In genomic region chr10:25432351-25432750, GRCm38 (mm10) we compare ENCODE assay signal across 8 mouse cellular contexts.
A peak's percentile ranks its signal among the peaks of the same experiment; 100 is the strongest.
DNase-seq lines count a peak whose midpoint lies in the region; ATAC-seq lines count a peak whose summit lies in the region.

No protein-coding gene starts in this region.

- H3K9ac ChIP-seq in hindbrain, embryonic 11.5 days (ENCODE audit: low read depth, low read length), result no peak overlapping the region
- no peak overlapping the region for H3K9ac ChIP-seq in kidney, embryonic 15.5 days
- no peak overlapping the region for H3K9ac ChIP-seq in hindbrain, embryonic 16.5 days (ENCODE audit: low read depth, low read length)
- H3K9ac ChIP-seq in midbrain, embryonic 14.5 days (replicated peaks; ENCODE audit: low read length), result no peak overlapping the region

- no peaks in the 10 kb centered on the region for H3K36me3 ChIP-seq in hindbrain, embryonic 10.5 days
- no peaks in the 10 kb centered on the region for H3K36me3 ChIP-seq in hindbrain, embryonic 11.5 days (ENCODE audit: control insufficient read depth, insufficient read depth, low read length)
- no peaks in the 10 kb centered on the region for H3K36me3 ChIP-seq in kidney, embryonic 15.5 days
- H3K36me3 ChIP-seq in hindbrain, embryonic 16.5 days (ENCODE audit: control insufficient read depth, insufficient read depth, low read length), result no peaks in the 10 kb centered on the region
- no peaks in the 10 kb centered on the region for H3K36me3 ChIP-seq in midbrain, embryonic 14.5 days (ENCODE audit: control insufficient read depth, insufficient read depth, low read length)

- H3K27ac ChIP-seq in hindbrain, embryonic 10.5 days, result 0 out of 2 replicates have a peak overlapping the region, but pooled peaks have one; percentile 31
- no peak overlapping the region for H3K27ac ChIP-seq in hindbrain, embryonic 11.5 days (ENCODE audit: low read depth, low read length)
- peak overlapping the region; percentile 45; the same call in 1 of the 2 replicates for H3K27ac ChIP-seq in kidney, embryonic 15.5 days
- H3K27ac ChIP-seq in hindbrain, embryonic 16.5 days (ENCODE audit: low read depth, low read length), result no peak overlapping the region; the same call in 1 of the 2 replicates
- H3K27ac ChIP-seq in midbrain, embryonic 14.5 days (replicated peaks; ENCODE audit: low read depth, low read length), result no peak overlapping the region

- peaks cover 39% of the 10 kb centered on the region for H3K4me1 ChIP-seq in hindbrain, embryonic 10.5 days (replicated peaks)
- no peaks in the 10 kb centered on the region for H3K4me1 ChIP-seq in hindbrain, embryonic 11.5 days (replicated peaks; ENCODE audit: control insufficient read depth, insufficient read depth, low read length)
- peaks cover 42% of the 10 kb centered on the region for H3K4me1 ChIP-seq in kidney, embryonic 15.5 days
- H3K4me1 ChIP-seq in hindbrain, embryonic 16.5 days (ENCODE audit: control insufficient read depth, insufficient read depth, low read depth, low read length), result no peaks in the 10 kb centered on the region
- no peaks in the 10 kb centered on the region for H3K4me1 ChIP-seq in midbrain, embryonic 14.5 days (ENCODE audit: control insufficient read depth, insufficient read depth, low read length)

- 54% methylated on average over 10 of the region's 10 CpGs for WGBS in hindbrain, embryonic 10.5 days
- 59% methylated on average over 10 of the region's 10 CpGs for WGBS in hindbrain, embryonic 11.5 days
- WGBS in kidney, embryonic 15.5 days, result 47% methylated on average over 10 of the region's 10 CpGs
- 63% methylated on average over 10 of the region's 10 CpGs for WGBS in hindbrain, embryonic 16.5 days
- WGBS in midbrain, embryonic 14.5 days, result 70% methylated on average over 10 of the region's 10 CpGs

- intact Hi-C loops in gastrocnemius, postnatal 36 days (cut with DNase I), result no loop called here

- H3K4me3 ChIP-seq in hindbrain, embryonic 10.5 days, result no peak overlapping the region
- H3K4me3 ChIP-seq in hindbrain, embryonic 11.5 days (ENCODE audit: low read depth, low read length), result no peak overlapping the region
- no peak overlapping the region for H3K4me3 ChIP-seq in kidney, embryonic 15.5 days (replicated peaks)
- H3K4me3 ChIP-seq in hindbrain, embryonic 16.5 days (ENCODE audit: low read length), result no peak overlapping the region
- H3K4me3 ChIP-seq in midbrain, embryonic 14.5 days (replicated peaks; ENCODE audit: low read depth, low read length), result no peak overlapping the region

- H3K9me3 ChIP-seq in hindbrain, embryonic 10.5 days, result no peaks in the 10 kb centered on the region
- no peaks in the 10 kb centered on the region for H3K9me3 ChIP-seq in hindbrain, embryonic 11.5 days (ENCODE audit: control insufficient read depth, low read length)
- no peaks in the 10 kb centered on the region for H3K9me3 ChIP-seq in kidney, embryonic 15.5 days (replicated peaks)
- H3K9me3 ChIP-seq in hindbrain, embryonic 16.5 days (ENCODE audit: control insufficient read depth, low read length), result no peaks in the 10 kb centered on the region
- no peaks in the 10 kb centered on the region for H3K9me3 ChIP-seq in midbrain, embryonic 14.5 days (ENCODE audit: control insufficient read depth, low read length)

- DNase-seq in hindbrain, embryonic 10.5 days (ENCODE audit: low spot score), result no peak
- DNase-seq in hindbrain, embryonic 11.5 days (ENCODE audit: low spot score), result no peak
- DNase-seq in gastrocnemius, postnatal 36 days, result peak; percentile 44 to 74
- peak; percentile 64 to 74 for DNase-seq in lung, postnatal 4 days
- no peak for DNase-seq in midbrain, embryonic 14.5 days
- DNase-seq in spleen, postnatal 14 days (ENCODE audit: low spot score in 2 of 2), result no peak

- no peak for ATAC-seq in hindbrain, embryonic 11.5 days (ENCODE audit: low FRiP score)
- ATAC-seq in kidney, embryonic 15.5 days (replicated peaks; ENCODE audit: low FRiP score), result no peak
- no peak for ATAC-seq in hindbrain, embryonic 16.5 days
- no peak for ATAC-seq in midbrain, embryonic 14.5 days (ENCODE audit: low FRiP score, low TSS enrichment)

- H3K27me3 ChIP-seq in hindbrain, embryonic 10.5 days (ENCODE audit: insufficient read depth, poor library complexity, severe bottlenecking), result no peaks in the 10 kb centered on the region
- no peaks in the 10 kb centered on the region for H3K27me3 ChIP-seq in hindbrain, embryonic 11.5 days (ENCODE audit: control insufficient read depth, insufficient read depth, low read length)
- no peaks in the 10 kb centered on the region for H3K27me3 ChIP-seq in kidney, embryonic 15.5 days
- H3K27me3 ChIP-seq in hindbrain, embryonic 16.5 days (replicated peaks; ENCODE audit: control insufficient read depth, insufficient read depth, low read length), result no peaks in the 10 kb centered on the region
- no peaks in the 10 kb centered on the region for H3K27me3 ChIP-seq in midbrain, embryonic 14.5 days (ENCODE audit: control insufficient read depth, insufficient read depth, low read length)

- H3K4me2 ChIP-seq in hindbrain, embryonic 11.5 days (replicated peaks; ENCODE audit: low read depth, low read length), result no peak overlapping the region
- 0 out of 2 replicates have a peak overlapping the region, but pooled peaks have one; percentile 12 for H3K4me2 ChIP-seq in kidney, embryonic 15.5 days
- no peak overlapping the region for H3K4me2 ChIP-seq in hindbrain, embryonic 16.5 days (ENCODE audit: low read length)
- no peak overlapping the region for H3K4me2 ChIP-seq in midbrain, embryonic 14.5 days (ENCODE audit: low read length)

Comparison
In these comparisons a context has a peak if more than half of its experiments do, and no peak if none do; other contexts are left out.
1. H3K27ac ChIP-seq: peak in hindbrain, embryonic 10.5 days (single experiment) and kidney, embryonic 15.5 days (single experiment); none in hindbrain, embryonic 11.5 days (single experiment), hindbrain, embryonic 16.5 days (single experiment) and midbrain, embryonic 14.5 days (single experiment).
2. DNase-seq: peak in gastrocnemius, postnatal 36 days (2 of 2) and lung, postnatal 4 days (2 of 2); none in hindbrain, embryonic 10.5 days (single experiment), hindbrain, embryonic 11.5 days (single experiment), midbrain, embryonic 14.5 days (single experiment) and spleen, postnatal 14 days (0 of 2).